Mouse (Mus musculus): Measurements from ENCODE around the gene Scaf4. TPM values are rescaled to one million over a fixed set of nuclear protein-coding genes. Genes with fewer than 3 reads are reported as not detected.

Gene Scaf4
- polyA plus RNA-seq, 1 experiment from 2014 or later, result 9.3 TPM

DNA sequence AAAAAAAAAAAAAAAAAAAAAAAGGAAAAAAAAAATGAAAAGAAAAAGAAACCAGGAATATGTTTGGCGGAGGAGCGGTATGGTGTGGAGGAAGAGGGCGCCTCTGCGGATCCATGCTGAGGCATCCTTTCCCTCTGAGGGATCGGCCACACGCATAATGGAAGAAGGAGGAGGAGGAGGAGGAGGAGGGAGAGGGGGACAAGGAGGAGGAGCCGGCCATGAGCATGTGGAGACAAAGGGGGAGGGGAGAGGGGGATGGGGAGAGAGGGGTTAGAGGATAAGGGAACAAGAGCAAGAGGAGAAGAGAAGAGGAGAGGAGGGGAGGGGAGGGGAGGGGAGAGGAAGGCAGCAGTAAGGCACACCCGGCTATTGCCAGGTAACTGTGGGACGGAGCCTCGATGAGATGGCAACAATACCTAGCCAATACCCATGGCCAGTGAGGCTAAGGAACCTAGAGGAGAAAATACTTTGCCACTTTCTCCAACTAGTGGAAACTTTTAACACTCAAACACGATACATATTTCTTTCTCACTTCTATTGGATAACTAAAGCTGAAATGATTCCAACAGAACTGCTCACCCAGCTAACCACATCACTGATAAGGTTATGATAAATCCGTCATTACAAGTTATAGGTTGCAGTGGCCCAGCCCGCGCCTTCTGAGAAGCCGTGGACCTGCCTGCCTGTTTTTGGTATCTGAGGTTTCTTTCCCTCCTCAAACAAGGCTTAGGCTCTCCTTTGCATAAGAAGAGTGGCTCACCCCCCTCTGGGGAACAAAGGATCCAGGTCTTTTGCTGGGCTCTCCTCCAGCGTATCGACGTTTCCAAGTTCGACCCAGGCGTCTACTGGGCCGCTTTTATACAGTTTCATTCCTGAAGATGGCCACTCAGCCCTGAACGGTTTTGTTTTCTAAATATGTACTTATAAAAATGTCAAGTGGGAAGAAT, 13.4 kb upstream of the Scaf4 start:
- WGBS, result 29% methylated on average over 21 of the region's 22 CpGs
- no peak overlapping the region for H3K9ac ChIP-seq (ENCODE audit: low read depth, low read length)

GRCm38 (mm10) chr16:90291675-90292074, 7.4 kb upstream of the Scaf4 start:
- no peak overlapping the region for H3K4me2 ChIP-seq (replicated peaks; ENCODE audit: low read depth)
- no peak for TF ChIP-seq CTCF (IDR thresholded peaks at IDR 0.05; ENCODE audit: low read depth)
- H3K36me3 ChIP-seq (ENCODE audit: control insufficient read depth, insufficient read depth), result no peaks in the 10 kb centered on the region
- no peaks in the 10 kb centered on the region for H3K4me1 ChIP-seq (replicated peaks; ENCODE audit: control insufficient read depth, insufficient read depth, low read length)
- H3K9me3 ChIP-seq (ENCODE audit: control insufficient read depth), result no peaks in the 10 kb centered on the region
- no peak overlapping the region for H3K4me3 ChIP-seq (ENCODE audit: low read depth, low read length)
- H3K9ac ChIP-seq (ENCODE audit: low read depth, low read length), result no peak overlapping the region
- WGBS, result 46% methylated on average over 6 of the region's 6 CpGs
- no peak for ATAC-seq
- no peaks in the 10 kb centered on the region for H3K27me3 ChIP-seq (replicated peaks; ENCODE audit: control insufficient read depth, insufficient read depth, low read length)
- no peak overlapping the region for H3K27ac ChIP-seq (ENCODE audit: low read depth, low read length)

More for the DNA sequence above, 13.4 kb upstream of the Scaf4 start:
- H3K36me3 ChIP-seq (ENCODE audit: control insufficient read depth, insufficient read depth), result no peaks in the 10 kb centered on the region
- H3K9me3 ChIP-seq (ENCODE audit: control insufficient read depth), result no peaks in the 10 kb centered on the region
- peak overlapping the region; percentile 25 for H3K4me2 ChIP-seq (replicated peaks; ENCODE audit: low read depth)
- no peak overlapping the region for H3K27ac ChIP-seq (ENCODE audit: low read depth, low read length)
- H3K4me1 ChIP-seq (replicated peaks; ENCODE audit: control insufficient read depth, insufficient read depth, low read length), result no peaks in the 10 kb centered on the region
- no peak for ATAC-seq
- 0 out of 2 replicates have a peak, but pooled peaks cover 6% of the 10 kb centered on the region for H3K27me3 ChIP-seq (replicated peaks; ENCODE audit: control insufficient read depth, insufficient read depth, low read length)
- H3K4me3 ChIP-seq (ENCODE audit: low read depth, low read length), result no peak overlapping the region
- TF ChIP-seq CTCF (IDR thresholded peaks at IDR 0.05; ENCODE audit: low read depth), result no peak

GRCm38 (mm10) chr16:90290962-90291361, 6.7 kb upstream of the Scaf4 start:
- 34% methylated on average over 9 of the region's 9 CpGs for WGBS

GRCm38 (mm10) chr16:90284916-90285315, 613 bp upstream of the Scaf4 start:
- Histone ChIP-seq H3K9ac (ENCODE audit: low read depth, low read length) (peak overlapping the region; percentile 52), H3K27me3 (replicated peaks; ENCODE audit: control insufficient read depth, insufficient read depth, low read length) (no peaks in the 10 kb centered on the region), H3K9me3 (ENCODE audit: control insufficient read depth) (no peaks in the 10 kb centered on the region), H3K27ac (ENCODE audit: low read depth, low read length) (peak overlapping the region; percentile 99; the same call in 1 of the 2 replicates), H3K4me1 (replicated peaks; ENCODE audit: control insufficient read depth, insufficient read depth, low read length) (peaks cover 9% of the 10 kb centered on the region; the same call in 1 of the 2 replicates), H3K36me3 (ENCODE audit: control insufficient read depth, insufficient read depth) (no peaks in the 10 kb centered on the region), H3K4me3 (ENCODE audit: low read depth, low read length) (peak overlapping the region; percentile 99), H3K4me2 (replicated peaks; ENCODE audit: low read depth) (peak overlapping the region; percentile 80)
- ATAC-seq, result no peak
- 4% methylated on average over 15 of the region's 15 CpGs for WGBS
- no peak for TF ChIP-seq CTCF (IDR thresholded peaks at IDR 0.05; ENCODE audit: low read depth)

More at GRCm38 (mm10) chr16:90290962-90291361, 6.7 kb upstream of the Scaf4 start:
- peak overlapping the region; percentile 14; the same call in 1 of the 2 replicates for H3K4me3 ChIP-seq (ENCODE audit: low read depth, low read length)
- no peak overlapping the region for H3K27ac ChIP-seq (ENCODE audit: low read depth, low read length)
- no peak for TF ChIP-seq CTCF (IDR thresholded peaks at IDR 0.05; ENCODE audit: low read depth)
- H3K36me3 ChIP-seq (ENCODE audit: control insufficient read depth, insufficient read depth), result no peaks in the 10 kb centered on the region
- peak overlapping the region; percentile 57 for H3K4me2 ChIP-seq (replicated peaks; ENCODE audit: low read depth)
- no peak for ATAC-seq
- no peaks in the 10 kb centered on the region for H3K27me3 ChIP-seq (replicated peaks; ENCODE audit: control insufficient read depth, insufficient read depth, low read length)
- H3K9ac ChIP-seq (ENCODE audit: low read depth, low read length), result no peak overlapping the region
- H3K9me3 ChIP-seq (ENCODE audit: control insufficient read depth), result no peaks in the 10 kb centered on the region
- no peaks in the 10 kb centered on the region for H3K4me1 ChIP-seq (replicated peaks; ENCODE audit: control insufficient read depth, insufficient read depth, low read length)

- WGBS, result under 1% methylated on average over 52 of the region's 53 CpGs
- Histone ChIP-seq H3K9ac (ENCODE audit: low read depth, low read length) (peak overlapping the region; percentile 96), H3K36me3 (ENCODE audit: control insufficient read depth, insufficient read depth) (no peaks in the 10 kb centered on the region), H3K9me3 (ENCODE audit: control insufficient read depth) (no peaks in the 10 kb centered on the region), H3K27me3 (replicated peaks; ENCODE audit: control insufficient read depth, insufficient read depth, low read length) (no peaks in the 10 kb centered on the region), H3K4me3 (ENCODE audit: low read depth, low read length) (peak overlapping the region; percentile 99), H3K27ac (ENCODE audit: low read depth, low read length) (peak overlapping the region; percentile 99), H3K4me2 (replicated peaks; ENCODE audit: low read depth) (peak overlapping the region; percentile 80), H3K4me1 (replicated peaks; ENCODE audit: control insufficient read depth, insufficient read depth, low read length) (peaks cover 9% of the 10 kb centered on the region; the same call in 1 of the 2 replicates)
- ATAC-seq, result peak; percentile 48
- no peak for TF ChIP-seq CTCF (IDR thresholded peaks at IDR 0.05; ENCODE audit: low read depth)
Measured at GRCm38 (mm10) chr16:90283266-90283904, 918 bp downstream of the Scaf4 start.

All from intestine, postnatal 0 days (tissue).